ENCODE assay signal across 24 mouse cellular contexts in the genomic region with DNA sequence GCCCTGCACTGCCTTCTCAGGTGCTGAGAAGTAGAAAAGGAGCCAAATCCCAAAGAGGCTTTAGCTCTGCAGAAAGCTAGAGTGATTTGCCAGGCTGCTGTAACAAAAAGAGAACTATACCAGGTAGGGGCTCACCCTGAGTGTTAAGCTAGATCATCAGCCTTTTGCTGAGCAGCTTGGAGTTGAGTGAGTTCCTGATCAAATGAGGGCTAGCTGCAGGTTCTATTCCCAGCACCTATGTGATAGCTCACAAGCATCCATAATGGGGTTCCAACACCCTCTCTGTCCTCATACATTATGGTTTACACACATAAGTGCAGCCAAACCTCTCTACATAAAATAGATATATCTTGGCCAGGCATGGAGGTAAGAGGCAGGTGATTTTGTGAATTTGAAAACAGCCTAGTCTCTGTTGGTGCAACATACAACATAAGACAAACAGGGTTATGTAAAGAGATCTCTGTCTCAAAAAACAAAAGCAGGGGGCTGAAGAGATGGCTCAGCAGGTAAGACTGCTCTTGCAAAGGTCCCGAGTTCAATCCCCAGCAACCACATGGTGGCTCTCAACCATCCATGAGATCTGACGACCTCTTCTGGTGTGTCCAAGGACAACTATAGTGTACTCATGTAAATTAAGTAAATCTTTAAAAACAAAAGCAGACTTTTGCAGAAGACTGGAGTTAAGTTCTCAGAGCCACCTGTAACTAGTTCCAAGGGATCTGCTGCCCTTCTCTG. TPM values are rescaled to one million over a fixed set of nuclear protein-coding genes. Genes with fewer than 3 reads are reported as not detected.
DNase-seq lines count a peak whose midpoint lies in the region; ATAC-seq and TF ChIP-seq lines count a peak whose summit lies in the region.
"Had no signal": no experiment of that assay in that cellular context is flagged by ENCODE, and none has a peak within 500 bp of the region (broad histone marks: within the 10 kb centered on the region; RNA-seq: fewer than 3 reads in every experiment).

No protein-coding gene starts in this region.

- peaks cover 9% of the 10 kb centered on the region; the same call in 1 of the 2 replicates for H3K36me3 ChIP-seq in kidney, postnatal 0 days (ENCODE audit: insufficient read depth, low read length)
- peaks cover 27% of the 10 kb centered on the region for H3K36me3 ChIP-seq in kidney, embryonic 16.5 days (ENCODE audit: insufficient read depth, low read length)
- H3K36me3 ChIP-seq in intestine, embryonic 15.5 days, result peaks cover 4% of the 10 kb centered on the region; the same call in 1 of the 2 replicates

- no peaks in the 10 kb centered on the region for H3K9me3 ChIP-seq in kidney, postnatal 0 days (replicated peaks; ENCODE audit: low read length)
- no peaks in the 10 kb centered on the region for H3K9me3 ChIP-seq in kidney, embryonic 16.5 days (ENCODE audit: low read length)
- no peaks in the 10 kb centered on the region for H3K9me3 ChIP-seq in intestine, embryonic 15.5 days
- H3K9me3 ChIP-seq: embryonic facial prominence, embryonic 15.5 days; megakaryocyte, embryonic 14.5 days had no signal

- ATAC-seq in kidney, postnatal 0 days (replicated peaks; ENCODE audit: low FRiP score, low read depth), result no peak
- ATAC-seq in kidney, embryonic 16.5 days (ENCODE audit: low FRiP score, low TSS enrichment), result no peak
- ATAC-seq in intestine, embryonic 15.5 days, result peak; percentile 13; the same call in 1 of the 2 replicates
- ATAC-seq in megakaryocyte-erythroid progenitor cell, adult 5-6 weeks (replicated peaks; ENCODE audit: low FRiP score, low TSS enrichment, poor library complexity, severe bottlenecking), result 0 out of 2 replicates have a peak, but pooled peaks have one; percentile 5
- ATAC-seq: activated CD4-positive, CD25-positive, alpha-beta regulatory T cell, adult 4 months; hindbrain, postnatal 0 days had no signal

- TF ChIP-seq CTCF in kidney, postnatal 0 days (IDR thresholded peaks at IDR 0.05; ENCODE audit: low read depth), result peak; percentile 13; the same call in 1 of the 2 replicates

- no peaks in the 10 kb centered on the region for H3K27me3 ChIP-seq in kidney, postnatal 0 days (ENCODE audit: insufficient read depth, low read length)
- no peaks in the 10 kb centered on the region for H3K27me3 ChIP-seq in kidney, embryonic 16.5 days (ENCODE audit: insufficient read depth, low read length)
- no peaks in the 10 kb centered on the region for H3K27me3 ChIP-seq in intestine, embryonic 15.5 days (replicated peaks)
- H3K27me3 ChIP-seq: embryonic facial prominence, embryonic 15.5 days; megakaryocyte, embryonic 14.5 days had no signal

- no peak overlapping the region for H3K4me2 ChIP-seq in kidney, postnatal 0 days (ENCODE audit: low read length)
- H3K4me2 ChIP-seq in kidney, embryonic 16.5 days (replicated peaks; ENCODE audit: low read depth, low read length), result no peak overlapping the region
- no peak overlapping the region for H3K4me2 ChIP-seq in intestine, embryonic 15.5 days (replicated peaks)
- H3K4me2 ChIP-seq: embryonic facial prominence, embryonic 15.5 days had no signal

- no peak overlapping the region for H3K27ac ChIP-seq in kidney, postnatal 0 days
- no peak overlapping the region for H3K27ac ChIP-seq in kidney, embryonic 16.5 days (ENCODE audit: low read length)
- no peak overlapping the region for H3K27ac ChIP-seq in intestine, embryonic 15.5 days
- H3K27ac ChIP-seq: embryonic facial prominence, embryonic 15.5 days; heart, adult 2 months; hindbrain, postnatal 0 days; stomach, postnatal 0 days had no signal

- H3K9ac ChIP-seq in kidney, postnatal 0 days (ENCODE audit: low read depth, low read length), result no peak overlapping the region
- H3K9ac ChIP-seq in kidney, embryonic 16.5 days (replicated peaks; ENCODE audit: low read length), result no peak overlapping the region
- H3K9ac ChIP-seq in intestine, embryonic 15.5 days, result no peak overlapping the region
- H3K9ac ChIP-seq: embryonic facial prominence, embryonic 15.5 days had no signal

- no peaks in the 10 kb centered on the region for H3K4me1 ChIP-seq in kidney, postnatal 0 days (replicated peaks; ENCODE audit: insufficient read depth, low read length)
- no peaks in the 10 kb centered on the region for H3K4me1 ChIP-seq in kidney, embryonic 16.5 days (ENCODE audit: insufficient read depth, low read length)
- no peaks in the 10 kb centered on the region for H3K4me1 ChIP-seq in intestine, embryonic 15.5 days (replicated peaks)
- H3K4me1 ChIP-seq: embryonic facial prominence, embryonic 15.5 days had no signal

- 57% methylated on average over 2 of the region's 2 CpGs for WGBS in kidney, postnatal 0 days
- 59% methylated on average over 2 of the region's 2 CpGs for WGBS in kidney, embryonic 16.5 days
- 64% methylated on average over 2 of the region's 2 CpGs for WGBS in intestine, embryonic 15.5 days

- H3K4me3 ChIP-seq in kidney, postnatal 0 days (replicated peaks; ENCODE audit: low read depth, low read length), result no peak overlapping the region
- no peak overlapping the region for H3K4me3 ChIP-seq in kidney, embryonic 16.5 days (ENCODE audit: low read length)
- H3K4me3 ChIP-seq in intestine, embryonic 15.5 days (replicated peaks), result no peak overlapping the region
- H3K4me3 ChIP-seq: embryonic facial prominence, embryonic 15.5 days; heart, adult 2 months; megakaryocyte, embryonic 14.5 days had no signal

- DNase-seq in kidney, postnatal 0 days (ENCODE audit: low spot score), result no peak
- peak; percentile 49 for DNase-seq in R1 (ENCODE audit: low read depth, low spot score)
- DNase-seq in frontal cortex, adult 2 months (ENCODE audit: extremely low spot score in 1 of 2, low spot score in 1 of 2), result no peak
- no peak for DNase-seq in left cerebral cortex, adult 11 months (ENCODE audit: low spot score)
- DNase-seq: adrenal gland, postnatal 10 days; cerebellum, postnatal 10 days; gastrocnemius, postnatal 14 days; heart, adult 2 months; heart, postnatal 4 days; kidney, adult 9 months; kidney, postnatal 4 days; layer of hippocampus, adult 9-11 months; lung, adult 2 months; retina, postnatal 1 day; right cerebral cortex, postnatal 4 days; thymus, postnatal 14 days had no signal

RNA-seq across cellular contexts. Expression of gene Eif5, which starts 10.9 kb away (rescaled TPM):
- 673 and 701 TPM in 2 replicates for polyA plus RNA-seq in kidney, postnatal 0 days (2015; fragmentation: Nextera tagmentation; extraction: Ambion mirVana)
- 481 and 498 TPM in 2 replicates for polyA plus RNA-seq in kidney, embryonic 16.5 days (2015; fragmentation: Nextera tagmentation; extraction: Ambion mirVana)
- 574 and 692 TPM in 2 replicates for polyA plus RNA-seq in intestine, embryonic 15.5 days (2015; fragmentation: Nextera tagmentation; extraction: Ambion mirVana)
- total RNA-seq in megakaryocyte-erythroid progenitor cell, adult 5-6 weeks (2014; fragmentation: Nextera tagmentation), result 212 and 247 TPM in 2 replicates
- total RNA-seq in megakaryocyte-erythroid progenitor cell, adult 5-6 weeks (2017), result 262 and 337 TPM in 2 replicates
- polyA plus RNA-seq in frontal cortex, adult 2 months (2012; rRNA removed), result 150 and 178 TPM in 2 replicates

RNA-seq across cellular contexts. Expression of gene Mark3, which starts 25.6 kb away (rescaled TPM):
- polyA plus RNA-seq in kidney, postnatal 0 days (2015; fragmentation: Nextera tagmentation; extraction: Ambion mirVana), result 37.9 and 38.6 TPM in 2 replicates
- polyA plus RNA-seq in kidney, embryonic 16.5 days (2015; fragmentation: Nextera tagmentation; extraction: Ambion mirVana), result 31.5 and 32.2 TPM in 2 replicates
- polyA plus RNA-seq in intestine, embryonic 15.5 days (2015; fragmentation: Nextera tagmentation; extraction: Ambion mirVana), result 22.4 and 30.5 TPM in 2 replicates
- 56.3 and 62.2 TPM in 2 replicates for total RNA-seq in megakaryocyte-erythroid progenitor cell, adult 5-6 weeks (2014; fragmentation: Nextera tagmentation)
- 55.2 and 81.3 TPM in 2 replicates for total RNA-seq in megakaryocyte-erythroid progenitor cell, adult 5-6 weeks (2017)
- 78.7 and 81.9 TPM in 2 replicates for polyA plus RNA-seq in frontal cortex, adult 2 months (2012; rRNA removed)

Comparison
In these comparisons a context has a peak if more than half of its experiments do, and no peak if none do; other contexts are left out.
1. ATAC-seq: peak in intestine, embryonic 15.5 days (single experiment) and megakaryocyte-erythroid progenitor cell, adult 5-6 weeks (single experiment); none in kidney, postnatal 0 days (single experiment) and kidney, embryonic 16.5 days (single experiment).